Mouse (Mus musculus) heart, embryonic 12.5 days (tissue): Measurements from ENCODE around the gene 1700020D05Rik. TPM values are rescaled to one million over a fixed set of nuclear protein-coding genes. Genes with fewer than 3 reads are reported as not detected.

ENCODE experiments used
- ATAC-seq: fragments of 200-750 bp; cut with Nextera tagmentation; 2 replicates; pipeline ENCODE4 v1.8.0; 2017; ENCODE audit warnings: moderate TSS enrichment, moderate library complexity; ENCODE audit not compliant: insufficient number of reproducible peaks, low FRiP score
- H3K27ac ChIP-seq: fragments of 300-500 bp; sonication (generic); 2 replicates; pipeline ENCODE4 v1.5.1; 2016; ENCODE audit warnings: mild to moderate bottlenecking, moderate library complexity; ENCODE audit not compliant: poor library complexity, severe bottlenecking
- H3K27me3 ChIP-seq: fragments of 300-500 bp; sonication (generic); replicated peaks from 2 replicates; pipeline ENCODE4 v1.6.1; 2016; ENCODE audit warnings: mild to moderate bottlenecking, moderate library complexity
- H3K36me3 ChIP-seq: fragments of 300-500 bp; sonication (generic); 2 replicates; pipeline ENCODE4 v1.6.1; 2016; ENCODE audit warnings: mild to moderate bottlenecking, moderate library complexity
- H3K4me1 ChIP-seq: fragments of 300-500 bp; sonication (generic); replicated peaks from 2 replicates; pipeline ENCODE4 v1.6.1; 2016; ENCODE audit warnings: mild to moderate bottlenecking
- H3K4me2 ChIP-seq: fragments of 300-500 bp; sonication (generic); 2 replicates; pipeline ENCODE4 v1.6.1; 2016; ENCODE audit warnings: mild to moderate bottlenecking, moderate library complexity
- H3K4me3 ChIP-seq: fragments of 300-500 bp; sonication (generic); 2 replicates; pipeline ENCODE4 v1.5.1; 2016; ENCODE audit warnings: mild to moderate bottlenecking
- H3K9ac ChIP-seq: fragments of 300-500 bp; sonication (generic); 2 replicates; pipeline ENCODE4 v1.6.1; 2016; ENCODE audit warnings: mild to moderate bottlenecking, moderate library complexity
- H3K9me3 ChIP-seq: fragments of 300-500 bp; sonication (generic); replicated peaks from 2 replicates; pipeline ENCODE4 v1.6.1; 2016; ENCODE audit warnings: mild to moderate bottlenecking, moderate library complexity
- WGBS: fragments of 180-500 bp; shearing (Covaris S2); methylation state at CpG from one replicate; pipeline ENCODE4 v1.1.7; 2016; 5-methylcytosine and 5-hydroxymethylcytosine counted together
- polyA plus RNA-seq: library from polyadenylated mRNA; unstranded; fragments of >200 nt; fragmentation: Nextera tagmentation; extraction: Ambion mirVana; gene quantifications from 2 replicates; pipeline ENCODE4 v1.2.1, GENCODE M21; 2016

1700020D05Rik gene
- polyA plus RNA-seq, 1 experiment from 2014 or later = 0.23 TPM

DNA sequence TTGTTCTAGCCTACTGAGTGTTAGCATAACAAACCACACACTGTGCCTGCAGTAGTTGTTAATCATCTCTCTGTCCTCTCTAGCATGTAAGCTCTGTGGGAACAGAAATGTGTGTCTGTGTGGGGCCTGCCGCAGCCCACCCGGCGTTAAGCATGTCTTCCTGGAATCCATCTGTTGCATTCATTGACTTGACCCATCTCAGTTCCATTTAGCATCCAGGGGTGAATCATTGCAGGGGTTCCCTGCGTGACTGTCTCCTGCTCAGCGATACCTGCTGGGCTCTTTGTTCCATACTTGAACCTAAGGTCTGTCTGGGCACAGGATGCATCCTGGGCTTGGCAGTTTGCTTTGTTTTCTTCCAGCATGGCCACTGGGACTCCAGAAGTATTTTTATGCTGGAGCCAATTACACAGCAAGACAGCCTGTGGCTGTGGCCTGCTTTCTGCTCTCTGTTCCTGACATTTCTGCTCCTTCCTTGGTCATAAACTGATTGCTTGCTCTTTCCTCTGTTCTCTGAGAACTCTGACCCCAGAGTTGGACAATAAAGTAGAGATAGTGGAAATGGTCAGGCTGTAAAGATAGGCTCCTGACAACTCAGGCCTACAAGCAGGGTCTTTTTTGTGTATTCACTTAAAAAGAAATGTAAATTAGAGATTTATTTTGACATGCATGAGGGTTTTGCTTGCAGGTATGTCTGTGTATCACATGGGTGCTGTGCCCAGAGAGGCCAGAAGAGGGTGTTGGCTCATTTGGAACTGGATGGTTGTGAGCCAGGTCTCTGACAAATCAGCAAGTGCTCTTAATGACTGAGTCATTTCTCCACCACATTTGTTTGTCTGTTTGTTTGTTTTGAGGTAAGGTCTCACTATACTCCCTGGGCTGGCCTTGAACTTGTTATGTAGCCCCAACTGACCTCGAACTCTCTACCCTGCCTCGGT, 12.5 kb upstream of the 1700020D05Rik start:
- 81% methylated on average over 7 of the region's 7 CpGs for WGBS
- Histone ChIP-seq H3K27ac (no peak overlapping the region), H3K4me3 (no peak overlapping the region), H3K36me3 (no peaks in the 10 kb centered on the region), H3K4me1 (peaks cover 16% of the 10 kb centered on the region), H3K9ac (no peak overlapping the region), H3K4me2 (no peak overlapping the region), H3K9me3 (no peaks in the 10 kb centered on the region), H3K27me3 (no peaks in the 10 kb centered on the region)
- no peak for ATAC-seq

DNA sequence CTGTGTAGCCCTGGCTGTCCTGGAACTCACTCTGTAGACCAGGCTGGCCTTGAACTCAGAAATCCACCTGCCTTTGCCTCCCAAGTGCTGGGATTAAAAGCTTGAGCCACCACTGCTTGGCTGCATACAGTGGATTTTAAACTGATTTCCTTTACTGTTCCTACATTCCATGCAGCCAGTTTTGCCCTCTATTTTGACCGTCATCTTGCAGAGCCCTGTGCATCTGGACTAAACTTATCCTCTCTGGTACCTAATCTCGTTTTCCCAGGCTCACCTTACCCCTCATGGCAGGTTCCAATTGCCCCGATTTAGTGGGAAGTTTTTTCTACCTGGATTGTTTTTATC, 9.4 kb upstream of the 1700020D05Rik start:
- Histone ChIP-seq H3K4me2 (no peak overlapping the region), H3K4me1 (peaks cover 29% of the 10 kb centered on the region), H3K9me3 (0 out of 2 replicates have a peak, but pooled peaks cover 2% of the 10 kb centered on the region), H3K27ac (0 out of 2 replicates have a peak overlapping the region, but pooled peaks have one; percentile 2), H3K4me3 (no peak overlapping the region), H3K27me3 (no peaks in the 10 kb centered on the region), H3K36me3 (peaks cover 2% of the 10 kb centered on the region; the same call in 1 of the 2 replicates), H3K9ac (no peak overlapping the region)
- no peak for ATAC-seq
- WGBS = 78% methylated on average over 3 of the region's 3 CpGs

DNA sequence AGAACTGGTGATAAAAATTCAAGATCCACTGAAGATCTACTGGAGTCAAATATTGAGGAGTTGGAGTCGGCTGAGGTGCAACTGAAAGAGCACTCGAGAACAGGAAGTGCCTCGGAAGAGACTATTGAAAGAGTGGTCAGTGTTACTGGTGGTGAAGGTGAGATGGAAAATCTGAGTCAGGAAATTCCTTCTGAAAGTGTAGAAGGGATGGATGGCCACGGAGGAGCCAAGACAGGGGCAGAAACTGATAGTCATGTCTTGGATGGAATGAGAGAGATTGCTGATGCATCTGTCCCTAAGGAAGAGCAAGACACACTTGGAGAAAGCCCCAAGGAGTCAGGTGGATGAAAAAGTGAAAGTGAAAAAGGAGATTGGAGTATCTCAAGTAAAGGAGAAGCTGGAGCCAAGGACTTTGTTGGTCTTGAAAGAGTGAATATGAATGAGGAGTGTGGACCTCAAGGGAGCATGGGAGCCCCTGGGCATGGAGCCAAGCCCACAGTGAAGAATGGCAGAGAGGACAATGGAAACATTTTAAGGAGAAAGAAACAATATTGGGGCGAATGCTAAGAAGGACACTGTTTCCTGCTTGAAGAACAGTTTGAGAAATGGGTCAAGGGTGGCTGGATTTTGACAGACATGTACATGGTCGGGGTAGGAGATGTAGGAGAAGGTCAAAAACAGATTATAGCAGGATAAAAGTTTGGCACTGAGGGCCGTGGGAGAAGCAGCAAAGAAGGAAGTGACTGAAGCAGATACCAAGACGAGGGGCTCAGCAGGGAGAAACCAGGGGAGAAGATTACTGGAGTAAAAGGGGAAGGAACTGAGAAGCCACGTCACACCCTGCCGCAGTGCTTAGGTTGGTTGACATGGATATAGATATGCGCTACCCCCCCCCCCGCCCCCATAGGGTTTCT, 8.8 kb upstream of the 1700020D05Rik start:
- H3K27ac ChIP-seq = 0 out of 2 replicates have a peak overlapping the region, but pooled peaks have one; percentile 2
- 66% methylated on average over 12 of the region's 12 CpGs for whole genome bisulfite sequencing
- H3K36me3 ChIP-seq = peaks cover 2% of the 10 kb centered on the region; the same call in 1 of the 2 replicates
- H3K9me3 ChIP-seq = 0 out of 2 replicates have a peak, but pooled peaks cover 2% of the 10 kb centered on the region
- H3K4me3 ChIP-seq = no peak overlapping the region
- H3K4me1 ChIP-seq = peaks cover 29% of the 10 kb centered on the region
- H3K27me3 ChIP-seq = no peaks in the 10 kb centered on the region
- no peak overlapping the region for H3K9ac ChIP-seq
- peak overlapping the region; percentile 74; the same call in 1 of the 2 replicates for H3K4me2 ChIP-seq
- no peak for ATAC-seq

DNA sequence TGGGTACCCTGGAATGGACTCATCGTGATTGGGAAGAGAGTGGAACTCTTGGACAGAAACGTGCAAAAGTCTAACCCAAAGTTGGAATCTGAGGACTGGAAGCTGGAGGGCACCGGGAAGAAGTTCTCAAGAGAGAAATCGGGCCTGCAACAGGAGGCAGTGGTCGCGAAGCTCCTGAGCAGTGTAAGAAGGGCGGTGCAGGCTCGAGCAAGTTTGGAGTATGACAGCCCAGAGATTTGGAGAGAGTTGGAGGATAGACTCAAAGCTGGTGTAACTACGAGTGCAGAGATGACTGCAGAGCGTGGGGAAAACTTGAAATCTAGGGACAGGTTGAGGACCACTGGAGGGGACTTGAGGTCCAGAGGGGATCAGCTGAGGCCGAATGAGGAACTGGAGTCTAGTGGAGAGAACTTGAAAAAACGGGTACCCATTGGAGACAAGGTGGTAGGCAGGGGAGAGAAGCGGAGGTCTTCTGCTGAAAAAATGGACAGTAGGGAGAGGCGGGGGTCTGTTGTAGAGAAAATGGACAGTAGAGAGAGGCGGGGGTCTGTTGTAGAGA, 7.6 kb upstream of the 1700020D05Rik start:
- WGBS = 50% methylated on average over 15 of the region's 15 CpGs
- no peak for ATAC-seq
- Histone ChIP-seq H3K4me1 (peaks cover 29% of the 10 kb centered on the region), H3K36me3 (peaks cover 2% of the 10 kb centered on the region; the same call in 1 of the 2 replicates), H3K27me3 (no peaks in the 10 kb centered on the region), H3K27ac (no peak overlapping the region), H3K4me2 (peak overlapping the region; percentile 74), H3K9me3 (0 out of 2 replicates have a peak, but pooled peaks cover 2% of the 10 kb centered on the region), H3K9ac (peak overlapping the region; percentile 72), H3K4me3 (peak overlapping the region; percentile 54)

DNA sequence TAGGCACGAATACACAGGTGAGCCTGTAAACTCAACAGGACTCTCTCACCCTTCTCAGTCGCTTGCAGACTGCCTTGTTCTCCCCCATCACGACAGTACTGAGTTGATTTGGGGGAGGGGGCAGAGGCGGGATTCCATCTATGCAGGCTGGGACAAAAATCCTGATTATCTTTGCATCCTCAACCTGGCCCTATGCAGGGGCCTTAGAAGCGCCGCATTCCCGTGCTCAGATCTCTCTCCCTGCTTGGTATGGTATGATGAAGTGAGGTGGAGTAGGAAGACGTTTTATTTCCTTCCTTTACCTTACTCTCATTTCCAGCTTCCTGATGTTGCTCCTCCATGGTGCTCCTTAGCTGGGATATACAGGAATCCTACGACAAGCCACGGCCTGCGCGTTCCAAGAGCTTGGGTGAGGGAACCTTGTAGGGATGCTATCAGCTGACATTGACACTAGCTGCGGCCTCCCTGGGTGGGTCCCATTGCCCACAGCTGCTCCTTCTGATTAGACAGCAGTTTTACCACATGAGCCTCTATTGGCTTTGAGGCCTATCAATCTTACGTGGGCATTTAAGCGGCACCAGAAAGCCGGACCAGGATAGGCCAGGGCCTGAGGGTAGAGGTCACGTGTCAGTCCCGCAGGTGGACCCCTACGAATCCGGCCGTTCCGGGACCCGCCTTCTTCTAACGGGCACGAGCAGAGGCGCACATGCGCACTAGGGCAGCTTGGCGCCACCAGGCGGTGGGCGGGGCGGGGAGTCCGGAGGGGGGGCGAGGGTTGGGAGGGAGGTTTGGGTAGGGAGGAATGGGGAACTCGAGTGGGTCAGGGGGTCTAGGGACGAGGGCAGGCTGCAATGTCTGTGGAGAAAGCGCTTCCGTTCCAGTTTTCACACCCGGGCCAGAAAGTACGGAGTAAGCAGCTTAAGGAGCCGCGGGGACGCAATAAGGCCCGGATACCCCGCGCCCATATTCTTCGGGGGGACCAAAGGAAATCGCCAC, 6.7 kb upstream of the 1700020D05Rik start, which contains the start of gene Snx32:
Gene Snx32, minus strand, starts transcription at position 508 of the 996 bp plus-strand sequence.
- Histone ChIP-seq H3K27ac (peak within 1 kb of the TSS; percentile 20; the same call in 1 of the 2 replicates), H3K27me3 (no peaks in the 10 kb centered on the region), H3K9ac (peak within 1 kb of the TSS; percentile 73), H3K4me1 (peaks cover 29% of the 10 kb centered on the region), H3K36me3 (peaks cover 2% of the 10 kb centered on the region; the same call in 1 of the 2 replicates), H3K4me3 (peak within 1 kb of the TSS; percentile 54), H3K9me3 (0 out of 2 replicates have a peak, but pooled peaks cover 2% of the 10 kb centered on the region), H3K4me2 (peak within 1 kb of the TSS; percentile 74)
- peak; percentile 100 for ATAC-seq
- WGBS = 2% methylated on average over 47 of the region's 47 CpGs

DNA sequence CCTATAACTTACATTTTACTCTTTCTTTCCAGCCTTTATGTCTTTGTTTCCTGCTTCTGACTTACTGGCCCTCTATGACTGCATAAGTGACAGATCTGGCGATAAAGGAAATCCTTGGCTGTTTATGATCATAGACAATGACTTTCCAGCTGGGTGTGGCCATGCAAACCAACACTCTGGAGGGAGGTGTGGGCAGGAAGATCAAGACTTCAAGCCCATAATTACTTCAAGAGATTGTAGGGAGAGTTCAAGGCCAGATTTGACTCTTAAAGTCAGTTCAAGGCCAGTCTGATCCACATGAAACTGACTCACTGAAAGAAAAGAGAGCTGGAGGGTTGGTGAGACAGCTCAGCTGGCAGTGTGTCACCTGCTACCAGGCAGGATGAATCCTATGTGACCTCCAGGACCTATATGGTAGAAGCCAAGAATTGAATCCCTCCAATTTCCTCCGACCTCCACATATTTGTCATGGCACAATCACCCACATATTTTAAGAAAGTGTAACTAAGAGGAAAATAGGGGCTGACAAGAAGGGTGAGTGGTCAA, 3.2 kb downstream of the 1700020D05Rik start:
- no peak for ATAC-seq
- Histone ChIP-seq H3K27ac (no peak overlapping the region), H3K4me2 (no peak overlapping the region), H3K9ac (no peak overlapping the region), H3K9me3 (no peaks in the 10 kb centered on the region), H3K27me3 (no peaks in the 10 kb centered on the region), H3K4me1 (no peaks in the 10 kb centered on the region), H3K4me3 (no peak overlapping the region), H3K36me3 (peaks cover 49% of the 10 kb centered on the region)
- 81% methylated on average over 2 of the region's 2 CpGs for WGBS

DNA sequence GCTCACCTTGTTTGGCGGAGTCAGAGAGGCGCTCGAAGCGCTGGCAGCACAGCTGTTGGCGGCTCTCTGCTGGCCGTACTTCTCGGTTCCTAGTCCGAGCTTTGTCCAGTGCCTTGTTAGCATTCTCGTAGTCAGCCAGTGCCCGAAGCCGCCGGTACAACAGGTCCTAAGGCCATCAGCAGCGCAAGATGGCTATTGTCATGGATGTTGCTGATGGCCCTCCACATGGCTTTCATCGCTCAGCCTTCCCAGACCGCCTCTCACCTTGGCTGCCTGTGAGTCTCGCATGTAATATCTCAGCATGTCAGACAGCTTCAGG, 7.6 kb downstream of the 1700020D05Rik start:
- H3K36me3 ChIP-seq = peaks cover 66% of the 10 kb centered on the region
- H3K4me3 ChIP-seq = no peak overlapping the region
- ATAC-seq = no peak
- H3K27me3 ChIP-seq = no peaks in the 10 kb centered on the region
- WGBS = 81% methylated on average over 16 of the region's 16 CpGs
- H3K9me3 ChIP-seq = no peaks in the 10 kb centered on the region
- 0 out of 2 replicates have a peak overlapping the region, but pooled peaks have one; percentile 2 for H3K9ac ChIP-seq
- peaks cover 22% of the 10 kb centered on the region for H3K4me1 ChIP-seq
- no peak overlapping the region for H3K4me2 ChIP-seq
- H3K27ac ChIP-seq = no peak overlapping the region

DNA sequence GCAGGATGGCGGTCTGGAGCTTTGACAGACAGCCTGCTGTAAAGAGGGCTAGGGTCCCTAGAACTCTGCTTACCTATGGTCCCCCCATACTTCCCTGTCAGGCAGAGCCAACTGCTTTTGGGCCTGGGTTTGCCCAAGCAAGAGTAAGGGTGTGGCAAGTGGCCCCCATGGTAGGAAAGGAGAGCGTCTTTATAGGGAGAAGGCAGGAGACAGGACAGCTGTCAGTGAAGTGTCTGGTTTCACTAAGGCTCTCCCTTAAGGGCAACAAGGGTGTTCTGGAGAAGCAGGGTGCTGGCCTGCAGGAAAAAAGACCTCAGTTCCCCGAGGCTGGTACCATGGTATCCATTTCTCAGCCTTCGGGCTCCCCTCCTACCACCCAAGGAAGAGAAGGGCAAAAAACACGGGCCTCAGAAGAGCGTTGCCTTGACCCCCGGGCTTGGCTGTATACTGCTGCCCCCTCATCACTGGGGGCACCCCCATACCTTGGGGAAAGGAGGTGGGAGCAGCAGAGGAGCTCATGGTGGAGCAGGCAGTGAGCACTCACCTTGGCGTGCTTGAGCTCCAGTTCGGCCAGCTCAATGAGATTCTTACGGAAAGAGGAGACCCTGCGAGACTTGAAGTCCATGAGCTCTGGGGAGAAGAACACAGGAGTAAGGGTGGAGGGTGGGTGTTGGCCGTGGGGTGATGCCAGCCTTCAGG, 8.1 kb downstream of the 1700020D05Rik start:
- 81% methylated on average over 12 of the region's 12 CpGs for WGBS
- H3K9ac ChIP-seq = 0 out of 2 replicates have a peak overlapping the region, but pooled peaks have one; percentile 2
- H3K9me3 ChIP-seq = no peaks in the 10 kb centered on the region
- H3K4me2 ChIP-seq = no peak overlapping the region
- no peaks in the 10 kb centered on the region for H3K27me3 ChIP-seq
- H3K4me1 ChIP-seq = peaks cover 22% of the 10 kb centered on the region
- ATAC-seq = no peak
- no peak overlapping the region for H3K4me3 ChIP-seq
- peaks cover 66% of the 10 kb centered on the region for H3K36me3 ChIP-seq
- H3K27ac ChIP-seq = no peak overlapping the region

DNA sequence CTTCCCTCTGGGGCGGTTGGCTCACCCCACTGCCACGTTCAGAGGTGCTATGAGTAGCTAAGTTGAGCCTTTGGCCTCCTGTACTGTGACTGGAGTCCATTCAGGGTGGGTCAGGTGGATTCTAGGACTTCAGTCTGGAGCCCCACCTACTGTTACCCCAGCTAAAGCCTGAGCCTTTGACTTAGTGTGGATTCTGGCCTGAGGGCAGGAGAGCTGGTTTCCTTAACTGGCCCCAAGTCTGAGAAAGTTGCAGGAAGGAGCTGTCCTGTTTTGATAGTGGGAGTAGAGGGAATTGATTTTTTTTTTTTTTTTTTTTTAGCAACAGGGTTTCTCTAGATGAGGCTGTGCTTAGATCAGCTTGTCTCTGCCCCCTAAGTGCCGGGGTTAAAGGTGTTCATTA, 9.3 kb downstream of the 1700020D05Rik start:
- no peak for ATAC-seq
- Histone ChIP-seq H3K27me3 (no peaks in the 10 kb centered on the region), H3K9me3 (no peaks in the 10 kb centered on the region), H3K27ac (no peak overlapping the region), H3K4me2 (no peak overlapping the region), H3K9ac (no peak overlapping the region), H3K4me3 (no peak overlapping the region), H3K36me3 (peaks cover 66% of the 10 kb centered on the region), H3K4me1 (peaks cover 22% of the 10 kb centered on the region)
- whole genome bisulfite sequencing = 85% methylated on average over 3 of the region's 3 CpGs
